Mouse (Mus musculus) kidney, adult 2 months (tissue): ENCODE measurements around the gene Stk38. TPM values are rescaled to one million over a fixed set of nuclear protein-coding genes. Genes with fewer than 3 reads are reported as not detected.
"Not testable (repeated sequence)": the region's sequence is repeated elsewhere in the genome, so short reads cannot be mapped to it uniquely, and the experiment has no call there.

Source experiments
- DNase-seq: peaks from one replicate; pipeline ENCODE4 v3.0.0; 2021
- H3K27ac ChIP-seq: fragments of 200-500 bp; 2 replicates; pipeline ENCODE4 v1.5.1; 2012; ENCODE audit warnings: low read depth, low read length, control low read depth, inconsistent platforms; ENCODE audit not compliant: insufficient read depth
- H3K27me3 ChIP-seq: fragments of 200-500 bp; replicated peaks from 2 replicates; pipeline ENCODE4 v1.6.1; 2012; ENCODE audit warnings: mild to moderate bottlenecking, moderate library complexity, low read length, inconsistent platforms; ENCODE audit not compliant: control insufficient read depth, insufficient read depth
- H3K36me3 ChIP-seq: fragments of 200-500 bp; 2 replicates; pipeline ENCODE4 v1.6.1; 2012; ENCODE audit warnings: mild to moderate bottlenecking, moderate library complexity, low read length, inconsistent platforms; ENCODE audit not compliant: control insufficient read depth, insufficient read depth
- H3K4me1 ChIP-seq: fragments of 200-500 bp; 2 replicates; pipeline ENCODE4 v1.6.1; 2011; ENCODE audit warnings: low read length; ENCODE audit not compliant: control insufficient read depth, insufficient read depth
- H3K4me3 ChIP-seq: fragments of 200-500 bp; 2 replicates; pipeline ENCODE4 v1.5.1; 2011; ENCODE audit warnings: mild to moderate bottlenecking, low read depth, low read length, control low read depth; ENCODE audit not compliant: insufficient read depth
- CTCF ChIP-seq: fragments of 200-500 bp; conservative IDR thresholded peaks from 2 replicates; pipeline ENCODE4 v1.5.1; 2011; ENCODE audit warnings: low read depth, mild to moderate bottlenecking, control low read depth, low read length, moderate library complexity, mixed read lengths; ENCODE audit not compliant: insufficient read depth, insufficient read length
- POLR2A ChIP-seq: fragments of 200-500 bp; IDR thresholded peaks from one replicate; pipeline ENCODE4 v1.6.1; 2011; ENCODE audit warnings: low read depth, low read length, control low read depth
- WGBS: fragments of 180-500 bp; shearing (Covaris S2); methylation state at CpG from one replicate; pipeline ENCODE4 v1.1.7; 2018; 5-methylcytosine and 5-hydroxymethylcytosine counted together
- polyA plus RNA-seq: library from polyadenylated mRNA; depleted of rRNA; stranded (reverse); fragments of >200 nt; gene quantifications from 2 replicates; pipeline ENCODE4 v1.2.3, GENCODE M21; 2012

Gene Stk38
- polyA plus RNA-seq, 1 experiment: 61.7 TPM

DNA sequence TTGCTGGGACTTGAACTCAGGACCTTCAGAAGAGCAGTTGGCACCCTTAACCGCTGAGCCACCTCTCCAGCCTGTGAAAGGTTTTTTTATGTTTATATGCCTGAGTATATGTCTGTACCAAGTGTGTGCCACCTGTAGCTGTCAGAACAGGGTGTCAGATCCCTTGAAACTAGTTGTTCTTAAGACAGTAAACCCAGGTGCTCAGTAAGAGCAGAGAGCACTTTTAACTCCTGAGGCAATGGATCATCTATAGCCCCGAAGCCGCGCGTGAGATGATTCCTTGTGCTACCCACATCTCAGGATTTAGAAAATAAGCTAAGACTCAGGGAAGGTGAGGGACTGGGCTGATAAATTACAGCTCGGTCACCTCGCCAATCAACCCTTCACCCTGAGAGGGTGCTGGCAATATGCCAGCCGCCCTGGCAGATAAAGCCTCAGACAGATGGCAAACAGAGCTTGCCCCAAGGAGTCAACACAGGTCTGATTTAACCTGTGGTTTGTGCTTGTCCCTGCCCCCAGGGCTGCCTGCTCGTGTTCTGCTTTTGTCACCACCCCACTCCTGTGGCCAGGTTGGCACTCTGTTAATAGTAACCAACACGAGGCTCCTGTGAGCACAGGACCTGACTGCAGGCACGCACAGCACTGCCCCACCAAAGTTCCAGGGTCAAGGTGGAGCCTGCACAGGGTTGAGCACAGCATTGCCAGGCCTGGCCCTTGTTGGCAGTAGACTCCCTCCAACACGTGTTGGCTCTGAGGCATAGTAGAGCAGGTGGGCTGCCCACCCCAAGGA is 38.1 kb upstream of the Stk38 start:
- 39% methylated on average over 12 of the region's 12 CpGs for WGBS
- Histone ChIP-seq H3K27me3 (no peaks in the 10 kb centered on the region), H3K27ac (peak overlapping the region; percentile 15; the same call in 1 of the 2 replicates), H3K4me3 (no peak overlapping the region), H3K36me3 (peaks cover 14% of the 10 kb centered on the region), H3K4me1 (peaks cover 16% of the 10 kb centered on the region; the same call in 1 of the 2 replicates)
- TF ChIP-seq CTCF: 0 out of 2 replicates have a peak, but pooled peaks have one; percentile 1
- TF ChIP-seq POLR2A: no peak
- peak; percentile 91 for DNase-seq

DNA sequence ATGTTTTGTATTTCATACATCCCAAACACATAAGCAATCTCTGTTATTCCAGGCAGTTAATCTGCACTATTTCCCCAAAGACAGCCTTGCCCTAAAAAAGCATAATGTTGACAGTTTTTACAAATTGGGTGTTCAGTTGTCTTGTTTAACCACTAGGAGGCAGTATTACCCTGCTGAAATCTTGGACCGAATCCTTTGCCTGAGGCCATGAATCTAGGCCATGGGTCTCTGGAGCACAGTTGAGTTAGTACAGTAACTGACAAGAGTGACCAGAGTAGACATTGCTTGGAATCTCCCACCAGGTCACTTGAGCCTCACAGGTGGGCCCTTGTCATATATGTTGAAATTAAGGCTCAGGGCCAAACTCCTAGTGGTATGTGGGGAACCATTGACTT is 37.1 kb upstream of the Stk38 start:
- Histone ChIP-seq H3K4me3 (no peak overlapping the region), H3K27me3 (no peaks in the 10 kb centered on the region), H3K36me3 (peaks cover 21% of the 10 kb centered on the region), H3K27ac (peak overlapping the region; percentile 53), H3K4me1 (peaks cover 16% of the 10 kb centered on the region; the same call in 1 of the 2 replicates)
- TF ChIP-seq POLR2A (no peak), CTCF (peak; percentile 50)
- no peak for DNase-seq
- WGBS: 31% methylated on average over 1 of the region's 1 CpGs

DNA sequence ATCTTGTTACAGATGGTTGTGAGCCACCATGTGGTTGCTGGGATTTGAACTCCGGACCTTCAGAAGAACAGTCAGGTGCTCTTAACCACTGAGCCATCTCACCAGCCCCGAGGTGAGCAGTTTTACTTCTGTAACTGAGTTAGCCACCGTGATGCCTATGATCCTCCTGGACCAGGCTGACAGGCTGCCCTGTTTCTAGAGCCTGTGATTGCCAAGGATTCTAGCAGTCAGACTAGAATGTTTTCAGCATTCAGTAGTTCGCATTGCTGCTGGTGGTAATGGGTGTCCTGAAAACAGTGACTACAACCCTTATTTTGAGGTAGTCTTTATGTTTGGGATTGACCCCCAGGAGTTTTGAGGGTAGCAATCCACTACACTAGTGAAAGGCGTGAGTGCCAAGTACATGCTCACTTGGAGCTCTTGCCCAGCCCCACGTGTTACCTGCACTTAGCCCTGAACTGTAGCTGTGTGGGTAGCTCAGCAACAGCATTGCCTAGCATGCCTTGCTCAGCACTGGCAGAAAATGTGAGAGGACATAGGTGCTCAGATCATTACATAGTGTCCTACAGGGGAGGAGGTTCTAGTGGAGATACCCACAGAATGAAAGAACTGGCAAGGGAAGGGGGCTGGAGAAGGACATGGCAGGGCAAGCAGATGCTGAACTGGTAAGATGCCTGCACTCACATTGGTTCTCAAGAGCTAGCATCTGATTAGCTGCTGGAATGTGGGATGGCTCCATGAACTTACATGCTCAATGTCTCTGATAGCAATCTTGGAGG is 36.5 kb upstream of the Stk38 start:
- H3K27ac ChIP-seq: no peak overlapping the region
- H3K27me3 ChIP-seq: no peaks in the 10 kb centered on the region
- no peak overlapping the region for H3K4me3 ChIP-seq
- peaks cover 16% of the 10 kb centered on the region; the same call in 1 of the 2 replicates for H3K4me1 ChIP-seq
- no peak for TF ChIP-seq CTCF
- TF ChIP-seq POLR2A: no peak
- peaks cover 25% of the 10 kb centered on the region for H3K36me3 ChIP-seq
- WGBS: 59% methylated on average over 6 of the region's 6 CpGs
- DNase-seq: no peak

DNA sequence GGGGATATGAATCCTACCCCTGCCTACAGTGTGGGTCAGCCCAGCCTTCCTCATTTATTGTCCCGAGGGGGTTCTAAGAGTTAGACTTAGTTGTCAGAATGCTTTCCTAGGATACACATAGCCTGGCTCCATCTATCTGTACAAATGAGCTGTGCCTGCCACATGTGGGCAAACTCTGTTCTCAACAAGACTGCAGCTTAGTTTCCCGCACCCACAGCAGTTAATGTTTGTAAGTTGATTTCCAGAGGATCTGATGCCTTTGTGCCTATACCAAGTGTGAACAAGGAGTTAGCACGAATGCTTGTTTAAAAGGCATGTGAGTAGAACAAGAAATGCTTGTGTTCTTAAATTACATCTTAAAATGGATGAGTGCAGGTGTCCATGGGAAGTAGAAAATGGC is 35.8 kb upstream of the Stk38 start:
- TF ChIP-seq CTCF (no peak), POLR2A (no peak)
- DNase-seq: no peak
- peaks cover 16% of the 10 kb centered on the region; the same call in 1 of the 2 replicates for H3K4me1 ChIP-seq
- H3K27me3 ChIP-seq: no peaks in the 10 kb centered on the region
- H3K36me3 ChIP-seq: peaks cover 32% of the 10 kb centered on the region
- no peak overlapping the region for H3K4me3 ChIP-seq
- no peak overlapping the region for H3K27ac ChIP-seq
- 73% methylated on average over 3 of the region's 3 CpGs for WGBS

DNA sequence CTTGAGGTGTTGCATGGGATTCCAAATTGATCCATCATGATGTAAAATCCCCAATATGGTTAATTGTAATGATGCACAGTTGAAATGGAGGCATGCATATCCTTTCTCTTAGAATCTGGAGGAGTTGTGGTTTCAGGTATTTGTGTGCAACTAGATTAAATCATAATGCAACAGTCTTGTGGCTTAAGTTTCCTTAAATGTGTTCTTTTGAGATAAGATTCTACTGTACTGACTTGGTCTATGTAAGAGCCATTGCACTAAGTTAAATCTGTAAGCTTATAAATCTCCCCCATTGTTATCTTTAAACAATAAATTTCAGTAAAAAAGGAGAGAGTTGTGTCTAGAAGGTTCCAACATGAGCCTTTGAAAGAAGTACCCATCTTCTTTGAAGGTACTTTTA is 34.8 kb upstream of the Stk38 start:
- no peak for DNase-seq
- no peaks in the 10 kb centered on the region for H3K27me3 ChIP-seq
- no peak overlapping the region for H3K4me3 ChIP-seq
- H3K36me3 ChIP-seq: peaks cover 35% of the 10 kb centered on the region
- no peak overlapping the region for H3K27ac ChIP-seq
- peaks cover 16% of the 10 kb centered on the region; the same call in 1 of the 2 replicates for H3K4me1 ChIP-seq
- no peak for TF ChIP-seq CTCF
- TF ChIP-seq POLR2A: no peak

DNA sequence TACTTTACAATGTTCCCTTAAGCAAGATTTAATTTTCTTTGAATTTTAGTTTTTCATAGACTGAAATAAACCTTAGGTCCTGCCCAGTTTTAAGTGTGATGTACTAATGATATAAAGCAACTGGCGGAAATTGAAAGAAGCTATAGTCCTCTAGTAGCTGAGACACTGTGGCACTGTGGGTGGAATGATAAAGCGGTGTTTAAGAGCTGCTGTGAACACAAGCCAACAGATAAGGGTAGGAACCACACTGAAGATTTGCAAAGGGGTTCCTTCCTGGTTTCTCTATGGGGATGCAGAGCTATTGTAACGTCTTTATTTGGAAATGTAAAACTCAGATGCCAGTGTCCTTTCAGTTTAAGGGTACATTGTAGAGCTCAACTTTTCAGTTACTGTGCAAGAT is 33.8 kb upstream of the Stk38 start:
- Histone ChIP-seq H3K36me3 (peaks cover 41% of the 10 kb centered on the region), H3K4me1 (peaks cover 16% of the 10 kb centered on the region; the same call in 1 of the 2 replicates)
- WGBS: 71% methylated on average over 3 of the region's 3 CpGs
- not testable (repeated sequence) for DNase-seq, H3K4me3 ChIP-seq, H3K27ac ChIP-seq, H3K27me3 ChIP-seq

DNA sequence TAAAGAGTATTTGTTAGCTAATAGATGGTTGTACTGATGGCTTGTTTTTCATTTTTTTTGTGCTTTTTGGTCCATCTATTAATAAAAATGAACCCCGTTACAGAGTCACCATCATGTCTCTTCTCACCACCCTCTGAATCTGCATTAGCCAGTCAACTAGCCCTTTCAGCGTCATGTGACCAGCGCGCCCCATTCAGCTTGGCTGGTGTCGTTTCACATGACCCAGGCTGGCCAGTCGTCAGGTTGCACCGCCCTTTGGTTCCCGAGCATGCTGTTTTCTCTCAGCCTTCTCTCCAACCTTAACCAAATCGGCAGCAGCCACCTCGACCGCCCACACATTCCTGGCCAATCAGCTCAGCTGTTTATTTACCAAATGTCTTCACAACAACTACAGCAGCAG is 31.6 kb upstream of the Stk38 start:
- H3K4me3 ChIP-seq: no peak overlapping the region
- 40% methylated on average over 11 of the region's 11 CpGs for WGBS

More for the DNA sequence above, 31.6 kb upstream of the Stk38 start:
- Histone ChIP-seq H3K36me3 (peaks cover 41% of the 10 kb centered on the region), H3K27me3 (no peaks in the 10 kb centered on the region), H3K4me1 (peaks cover 5% of the 10 kb centered on the region), H3K27ac (no peak overlapping the region)
- peak; percentile 51 for DNase-seq
- TF ChIP-seq POLR2A: no peak
- no peak for TF ChIP-seq CTCF
